Mouse (Mus musculus): ENCODE results near the gene Gm17324.
"Not testable (repeated sequence)": the region's sequence is repeated elsewhere in the genome, so short reads cannot be mapped to it uniquely, and the experiment has no call there.

Gene Gm17324

DNA sequence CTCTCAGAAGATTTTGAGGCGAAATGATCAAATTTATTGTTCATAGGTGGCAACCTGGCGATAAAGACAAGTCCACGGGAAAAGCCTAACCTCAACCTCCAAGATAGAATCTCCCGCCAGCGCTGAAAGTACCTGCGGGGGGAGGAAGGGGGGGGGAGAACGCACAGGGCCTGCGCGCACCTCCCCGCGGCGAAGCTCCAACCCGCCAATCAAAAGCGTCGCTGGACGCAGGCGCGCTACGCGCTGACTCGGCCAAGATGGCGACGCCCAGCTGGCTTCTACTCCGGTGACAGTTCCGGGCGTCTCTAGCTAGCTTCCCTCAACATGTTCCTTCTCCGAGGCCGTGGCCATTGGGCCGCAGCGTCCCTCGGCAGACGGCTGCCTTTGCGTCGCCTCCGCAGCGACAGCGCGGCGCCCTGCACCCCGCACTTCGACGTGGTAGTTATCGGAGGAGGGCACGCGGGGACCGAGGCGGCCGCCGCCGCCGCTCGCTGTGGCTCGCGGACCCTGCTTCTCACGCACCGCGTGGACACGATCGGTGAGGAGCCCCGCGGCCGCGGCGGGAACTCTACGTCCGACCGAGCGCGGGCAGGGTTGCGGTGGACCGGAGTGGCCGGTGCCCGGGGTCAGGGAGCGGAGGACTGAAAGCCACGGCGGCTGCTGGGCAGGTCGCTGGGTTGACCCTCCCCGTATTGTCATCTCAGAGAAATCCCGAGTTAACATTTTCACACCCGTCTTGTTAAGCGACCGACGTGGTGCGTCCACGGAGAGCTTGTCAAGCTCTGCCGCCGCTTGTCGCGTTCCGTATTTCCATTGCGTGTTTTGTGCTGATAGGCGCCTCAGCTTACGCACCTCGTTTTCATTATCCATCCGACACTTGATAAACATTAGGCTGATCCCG lies at the start of gene Gm17324, which contains the start of gene Mto1:
TSS of gene Gm17324 (minus strand) at position 814 of the 901 bp plus-strand sequence.
TSS of gene Mto1 (plus strand) at position 236 of the 901 bp plus-strand sequence.
- peak; percentile 93 for DNase-seq (ENCODE audit: low spot score)

DNA sequence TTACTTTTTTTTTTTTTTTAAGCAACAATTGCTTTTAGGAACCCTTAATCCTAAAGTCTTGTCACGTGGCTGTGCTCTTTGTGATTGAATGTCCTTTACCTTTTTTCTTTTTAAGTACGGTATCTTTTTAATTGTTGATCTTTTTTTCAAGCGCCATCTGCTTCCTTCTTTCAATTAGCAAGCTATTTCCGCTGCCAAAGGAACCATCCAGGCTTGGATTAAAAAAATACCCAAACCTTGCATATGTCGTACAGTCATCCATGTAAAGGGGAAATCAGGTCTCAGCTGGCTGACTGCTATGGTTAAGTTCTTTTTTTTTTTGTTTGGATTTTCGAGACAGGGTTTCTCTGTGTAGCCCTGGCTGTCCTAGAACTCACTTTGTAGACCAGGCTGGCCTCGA lies 44.6 kb upstream of the Gm17324 start:
- DNase-seq (ENCODE audit: low spot score) = no peak

DNA sequence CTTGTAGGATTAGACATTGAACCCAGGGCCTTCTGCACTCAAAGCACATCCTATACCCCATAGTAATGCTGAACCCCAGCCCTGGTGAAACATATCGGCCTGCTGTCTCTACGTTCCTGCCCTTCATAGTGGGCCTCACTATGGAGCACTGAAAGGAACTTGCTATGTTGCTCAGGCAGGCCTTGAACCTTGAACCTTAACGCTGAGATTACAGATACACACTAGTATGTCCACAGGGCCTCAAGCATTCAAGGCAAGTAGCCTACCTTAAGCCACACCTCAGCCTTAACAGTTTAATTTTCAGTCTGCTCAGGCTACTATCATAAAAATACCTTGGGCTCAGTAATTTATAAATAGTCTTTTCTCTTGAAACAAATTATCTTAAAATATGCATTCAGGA lies 43.7 kb upstream of the Gm17324 start:
- DNase-seq (ENCODE audit: low spot score) = no peak

GRCm38 (mm10) chr9:78491169-78491568 lies 42.6 kb upstream of the Gm17324 start:
- no peak for DNase-seq (ENCODE audit: low spot score)

- peak; percentile 48 for DNase-seq (ENCODE audit: low spot score)
Observed at GRCm38 (mm10) chr9:78488890-78489420, 40.4 kb upstream of the Gm17324 start, which contains the start of gene Eef1a1. Gene Eef1a1 (minus strand): TSS chr9:78489151.

DNA sequence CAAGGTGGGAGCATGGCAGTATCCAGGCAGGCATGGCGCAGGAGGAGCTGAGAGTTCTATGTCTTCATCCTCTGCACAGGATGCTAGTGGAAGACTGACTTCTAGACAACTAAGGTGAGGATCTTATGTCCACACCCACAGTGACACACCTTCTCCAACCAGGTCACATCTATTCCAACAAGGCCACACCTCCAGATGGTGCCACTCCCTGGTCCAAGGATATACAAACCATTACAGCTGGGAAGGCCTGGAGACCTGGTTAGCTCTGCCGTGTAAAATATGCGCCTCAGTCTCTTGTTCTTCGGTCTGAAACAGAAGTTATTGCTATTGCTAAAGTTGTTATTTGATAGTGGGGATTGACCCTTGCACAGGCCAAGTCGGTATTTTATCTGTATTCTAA lies 39.4 kb upstream of the Gm17324 start:
- not testable (repeated sequence) for DNase-seq (ENCODE audit: low spot score)

GRCm38 (mm10) chr9:78484660-78485059 lies 36.1 kb upstream of the Gm17324 start:
- no peak for DNase-seq (ENCODE audit: low spot score)

GRCm38 (mm10) chr9:78482386-78482785 lies 33.8 kb upstream of the Gm17324 start:
- DNase-seq (ENCODE audit: low spot score) = no peak

DNA sequence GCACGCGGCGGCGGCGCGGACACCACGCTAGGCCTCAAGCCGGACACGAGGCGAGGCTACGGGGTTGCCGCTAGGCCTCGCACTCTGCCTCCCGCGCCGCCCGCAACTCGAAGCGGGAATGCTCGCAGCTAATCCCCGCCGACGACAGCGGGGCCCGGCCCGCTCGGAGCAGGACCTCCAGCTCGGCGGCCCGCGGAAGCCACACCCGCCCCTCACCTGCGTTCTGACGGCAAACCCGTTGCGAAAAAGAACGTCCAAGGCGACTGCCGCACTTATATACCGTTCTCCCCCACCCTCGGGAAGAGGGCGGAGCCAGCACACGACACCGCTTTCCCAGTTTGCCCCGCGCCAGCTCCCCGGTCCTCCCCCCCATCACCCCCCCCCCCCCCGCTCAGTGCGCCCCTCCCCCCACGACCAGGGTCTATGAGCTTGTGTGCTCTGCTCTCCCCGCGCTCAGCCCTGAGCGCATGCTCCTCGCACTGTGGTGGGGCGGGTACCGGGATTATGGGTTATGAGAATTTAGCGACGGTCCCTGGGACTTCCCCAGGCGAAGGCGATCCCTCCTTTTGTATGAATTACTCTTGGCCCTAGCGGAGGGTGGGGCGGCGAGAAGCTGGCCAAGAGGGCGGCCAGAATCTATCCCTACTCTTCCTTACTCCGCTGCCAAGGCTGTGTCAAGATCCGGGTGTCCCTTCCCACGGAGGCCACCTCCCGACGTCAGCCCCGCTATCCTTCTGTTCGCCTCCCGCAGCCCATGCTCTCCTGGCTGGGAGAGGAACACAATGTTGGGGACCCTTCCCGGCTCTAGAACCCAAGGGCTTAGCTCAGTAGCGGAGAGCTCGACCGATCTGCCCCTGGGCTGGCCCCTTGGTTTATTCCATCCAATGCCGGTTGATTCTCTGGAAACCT lies 33.1 kb upstream of the Gm17324 start:
- DNase-seq (ENCODE audit: low spot score) = peak; percentile 98

DNA sequence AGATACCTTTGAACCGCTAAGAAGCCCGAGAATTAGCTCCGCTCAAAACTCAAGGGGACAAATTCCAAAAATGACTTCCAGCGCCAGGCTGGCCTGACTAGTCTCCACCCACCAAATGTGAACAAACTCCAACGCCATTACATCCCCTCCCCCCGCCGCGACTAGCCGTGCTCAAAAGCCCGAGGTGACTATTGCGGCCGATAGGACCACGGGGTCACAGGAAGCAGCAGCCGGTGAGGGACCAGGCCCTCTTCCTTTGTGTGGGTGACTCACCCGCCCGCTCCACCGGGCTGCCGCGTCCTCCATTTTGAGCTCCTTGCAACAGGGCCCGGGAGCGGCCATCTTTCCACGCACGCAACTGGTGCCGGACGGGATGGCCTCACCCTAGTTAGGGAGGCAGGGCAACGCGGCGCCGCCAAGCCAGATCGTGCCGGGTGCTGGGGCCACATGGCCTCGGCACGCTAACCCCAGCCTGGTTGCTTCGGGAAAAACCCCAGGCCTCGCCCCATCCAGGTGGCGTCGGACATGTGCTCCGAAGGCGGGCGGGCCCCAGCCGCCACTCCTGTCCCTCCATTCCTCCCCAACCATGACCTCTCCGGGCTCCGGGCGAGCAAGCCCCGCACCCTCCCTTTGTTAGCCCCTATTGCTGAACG lies 32.2 kb upstream of the Gm17324 start:
- peak; percentile 77 for DNase-seq (ENCODE audit: low spot score)

DNA sequence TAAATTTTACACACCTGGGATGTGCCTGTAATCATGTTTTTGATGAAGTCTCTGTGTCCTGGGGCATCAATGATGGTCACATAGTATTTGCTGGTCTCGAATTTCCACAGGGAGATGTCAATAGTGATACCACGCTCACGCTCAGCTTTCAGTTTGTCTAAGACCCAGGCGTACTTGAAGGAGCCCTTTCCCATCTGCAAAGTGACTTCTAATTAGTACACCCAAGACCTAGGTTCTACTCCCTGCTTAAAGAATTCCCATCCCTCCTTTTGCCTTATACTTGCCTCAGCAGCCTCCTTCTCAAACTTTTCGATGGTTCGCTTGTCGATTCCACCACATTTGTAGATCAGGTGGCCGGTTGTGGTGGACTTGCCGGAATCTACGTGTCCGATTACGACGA lies 31.6 kb upstream of the Gm17324 start:
- not testable (repeated sequence) for DNase-seq (ENCODE audit: low spot score)

DNA sequence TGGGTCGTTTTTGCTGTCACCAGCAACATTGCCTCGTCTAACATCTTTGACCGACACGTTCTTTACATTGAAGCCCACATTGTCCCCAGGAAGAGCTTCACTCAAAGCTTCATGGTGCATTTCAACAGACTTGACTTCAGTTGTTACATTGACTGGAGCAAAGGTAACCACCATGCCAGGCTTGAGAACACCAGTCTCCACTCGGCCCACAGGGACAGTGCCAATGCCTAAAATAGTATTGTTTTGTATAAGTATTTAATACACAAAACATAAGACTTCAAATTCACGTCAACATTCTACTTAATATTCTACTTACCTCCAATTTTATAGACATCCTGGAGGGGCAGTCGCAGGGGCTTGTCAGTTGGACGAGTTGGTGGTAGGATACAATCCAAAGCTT lies 30.7 kb upstream of the Gm17324 start:
- DNase-seq (ENCODE audit: low spot score) = not testable (repeated sequence)

DNA sequence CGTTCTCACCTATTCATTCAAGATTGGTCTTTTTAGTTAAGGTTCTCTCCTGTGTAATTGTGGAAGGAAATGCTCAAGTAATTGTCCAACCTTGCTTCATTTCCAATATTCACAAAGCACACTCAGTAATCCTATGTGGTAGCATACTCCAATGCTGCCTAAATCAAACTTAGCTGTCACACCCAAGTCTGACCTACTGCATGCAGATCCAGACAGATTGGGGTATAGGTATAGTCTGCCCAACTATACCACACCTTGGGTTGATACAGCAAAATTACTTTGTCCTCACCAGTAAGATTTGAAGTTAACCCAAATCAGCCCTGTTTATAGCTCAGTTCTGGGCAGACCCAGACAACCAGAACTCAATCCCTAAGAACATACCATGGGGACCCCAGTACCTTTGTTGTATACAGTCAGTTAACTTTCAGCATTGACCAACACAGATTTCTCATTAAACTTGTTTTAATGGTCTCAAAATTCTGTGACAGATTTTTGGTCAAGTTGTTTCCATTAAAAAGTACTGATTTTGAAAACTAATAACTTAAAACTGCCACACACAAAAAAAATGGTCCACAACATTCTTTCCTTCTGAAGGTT lies 29.5 kb upstream of the Gm17324 start:
- not testable (repeated sequence) for DNase-seq (ENCODE audit: low spot score)

- peak; percentile 74 for DNase-seq (ENCODE audit: low spot score)
Observed at GRCm38 (mm10) chr9:78477021-78477551, 28.5 kb upstream of the Gm17324 start.

GRCm38 (mm10) chr9:78476531-78477020 lies 28.0 kb upstream of the Gm17324 start:
- DNase-seq (ENCODE audit: low spot score) = peak; percentile 45

DNA sequence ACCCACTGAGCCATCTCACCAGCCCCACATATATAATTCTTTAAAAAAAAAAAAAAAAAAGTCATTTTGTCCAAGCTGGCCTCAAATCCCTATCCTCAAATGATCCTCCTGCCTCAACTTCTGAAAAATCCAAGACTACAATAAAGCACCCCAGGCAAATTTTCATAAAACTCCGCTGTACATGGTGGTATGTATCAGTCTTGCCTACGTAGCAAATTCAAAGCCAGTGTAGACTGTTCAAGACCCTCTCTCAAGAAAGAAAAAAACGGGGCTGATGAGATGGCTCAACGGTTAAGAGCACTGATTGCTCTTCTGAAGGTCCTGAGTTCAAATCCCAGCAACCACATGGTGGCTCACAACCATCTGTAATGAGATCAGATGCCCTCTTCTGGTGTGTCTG lies 27.3 kb upstream of the Gm17324 start:
- DNase-seq (ENCODE audit: low spot score) = no peak

- DNase-seq (ENCODE audit: low spot score) = no peak
Observed at GRCm38 (mm10) chr9:78475383-78475780, 26.8 kb upstream of the Gm17324 start.

DNA sequence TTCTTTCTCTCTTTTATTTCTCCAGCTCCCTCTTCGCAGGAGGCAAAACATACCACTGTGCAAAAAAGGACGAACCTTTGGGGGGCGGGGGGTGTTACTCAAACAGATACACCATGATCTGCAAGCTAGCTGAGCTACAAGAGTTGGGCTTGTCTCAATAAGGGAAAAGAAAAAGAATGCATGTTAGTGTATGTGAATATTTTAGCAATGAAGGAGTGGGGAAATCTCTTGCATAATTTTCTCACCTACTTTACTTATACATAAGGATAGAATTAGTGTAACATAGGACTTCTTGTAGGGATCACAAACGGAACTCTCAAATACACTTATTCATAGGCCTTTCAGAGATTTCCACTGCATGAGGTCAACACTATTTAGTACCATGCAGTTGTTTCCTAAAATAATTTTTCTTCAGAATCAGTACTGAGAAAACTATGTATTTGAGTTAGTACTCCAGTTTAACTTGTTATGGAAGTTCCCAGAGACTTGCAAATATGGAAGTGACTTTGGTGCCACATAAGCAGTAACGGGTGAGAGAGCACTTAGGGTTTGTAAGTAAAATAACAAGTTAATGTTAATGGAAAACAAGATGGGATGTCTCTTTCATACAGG lies 26.3 kb upstream of the Gm17324 start:
- DNase-seq (ENCODE audit: low spot score) = no peak

DNA sequence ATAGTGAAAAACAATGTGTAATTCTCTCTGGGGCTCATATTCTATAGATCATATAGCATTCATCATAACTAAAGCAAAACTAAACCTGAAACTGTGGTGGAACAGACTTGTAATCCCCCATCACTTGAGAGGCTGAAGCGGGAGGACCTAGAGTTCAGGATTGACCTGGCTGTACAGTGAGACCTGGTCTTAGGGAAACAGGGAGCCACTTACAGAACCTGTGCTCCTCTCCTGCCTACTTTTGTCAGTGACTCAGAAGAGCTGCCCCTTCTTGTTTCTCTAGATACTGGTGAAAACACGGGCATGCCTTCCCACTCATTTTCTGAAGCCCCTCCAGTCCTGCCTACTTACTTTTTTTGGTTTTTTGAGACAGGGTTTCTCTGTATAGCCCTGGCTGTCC lies 25.7 kb upstream of the Gm17324 start:
- no peak for DNase-seq (ENCODE audit: low spot score)

- no peak for DNase-seq (ENCODE audit: low spot score)
Observed at GRCm38 (mm10) chr9:78473588-78473987, 25.0 kb upstream of the Gm17324 start.

Measured in MN1 (cell line).